Mouse (Mus musculus): ENCODE results near the gene Adar.

Adar gene

GRCm38 (mm10) chr3:89730350-89731331 is 15.8 kb downstream of the Adar start:
- in situ Hi-C loops (cut with MboI, MseI): loop anchor here (5.0 to 10.0 kb wide), 2 partner anchors 42 to 1366 kb away; partner anchors contain the start of genes Paqr6 and Ube2q1

- in situ Hi-C loops (cut with MboI, MseI): loop anchor here (5.0 to 10.0 kb wide), 2 partner anchors 40 to 1367 kb away; partner anchors contain the start of genes Paqr6 and Ube2q1
These were observed 17.3 kb downstream of the Adar start for GRCm38 (mm10) chr3:89732091-89732490.

- in situ Hi-C loops (cut with MboI, MseI): loop anchor here (10.0 kb wide), 1 partner anchor 1374 kb away; the partner anchor contains the start of gene Paqr6
These were observed 23.7 kb downstream of the Adar start for GRCm38 (mm10) chr3:89738509-89738908.

GRCm38 (mm10) chr3:89752307-89752706 is 37.5 kb downstream of the Adar start:
- in situ Hi-C loops (cut with MboI, MseI): no loop called here

- in situ Hi-C loops (cut with MboI, MseI): no loop called here
These were observed 40.5 kb downstream of the Adar start for GRCm38 (mm10) chr3:89755283-89755682.

GRCm38 (mm10) chr3:89757851-89758250 is 43.0 kb downstream of the Adar start:
- in situ Hi-C loops (cut with MboI, MseI): no loop called here

- in situ Hi-C loops (cut with MboI, MseI): no loop called here
These were observed 45.0 kb downstream of the Adar start for GRCm38 (mm10) chr3:89759786-89760185.

- in situ Hi-C loops (cut with MboI, MseI): no loop called here
These were observed 49.4 kb downstream of the Adar start, which contains the start of gene Chrnb2 for GRCm38 (mm10) chr3:89764119-89764724. TSS of gene Chrnb2 (minus strand) at chr3:89764632.

- in situ Hi-C loops (cut with MboI, MseI): loop anchor here (5.0 kb wide), 1 partner anchor 262 kb away; no protein-coding TSS in a partner anchor
These were observed 54.8 kb downstream of the Adar start for GRCm38 (mm10) chr3:89769584-89769983.

- in situ Hi-C loops (cut with MboI, MseI): loop anchor here (5.0 kb wide), 1 partner anchor 38 kb away; no protein-coding TSS in a partner anchor
These were observed 55.7 kb downstream of the Adar start for GRCm38 (mm10) chr3:89770425-89771002.

GRCm38 (mm10) chr3:89772588-89772967 is 57.8 kb downstream of the Adar start:
- in situ Hi-C loops (cut with MboI, MseI): loop anchor here (5.0 kb wide), 1 partner anchor 40 kb away; no protein-coding TSS in a partner anchor

- in situ Hi-C loops (cut with MboI, MseI): loop anchor here (5.0 kb wide), 1 partner anchor 41 kb away; no protein-coding TSS in a partner anchor
These were observed 58.3 kb downstream of the Adar start, which contains the start of gene Ube2q1 for GRCm38 (mm10) chr3:89772968-89773709. TSS of gene Ube2q1 (plus strand) at chr3:89773616.

GRCm38 (mm10) chr3:89773740-89774211 is 59.0 kb downstream of the Adar start:
- in situ Hi-C loops (cut with MboI, MseI): loop anchor here (5.0 kb wide), 1 partner anchor 41 kb away; no protein-coding TSS in a partner anchor

GRCm38 (mm10) chr3:89774236-89774960 is 59.6 kb downstream of the Adar start:
- in situ Hi-C loops (cut with MboI, MseI): loop anchor here (5.0 kb wide), 1 partner anchor 42 kb away; no protein-coding TSS in a partner anchor

GRCm38 (mm10) chr3:89776001-89776400 is 61.2 kb downstream of the Adar start:
- in situ Hi-C loops (cut with MboI, MseI): loop anchor here (5.0 kb wide), 1 partner anchor 86 kb away; no protein-coding TSS in a partner anchor

- in situ Hi-C loops (cut with MboI, MseI): no loop called here
These were observed 65.3 kb downstream of the Adar start for GRCm38 (mm10) chr3:89780102-89780501.

GRCm38 (mm10) chr3:89781640-89782039 is 66.8 kb downstream of the Adar start:
- in situ Hi-C loops (cut with MboI, MseI): no loop called here

GRCm38 (mm10) chr3:89784991-89785753 is 70.3 kb downstream of the Adar start:
- in situ Hi-C loops (cut with MboI, MseI): no loop called here

- in situ Hi-C loops (cut with MboI, MseI): no loop called here
These were observed 71.5 kb downstream of the Adar start for GRCm38 (mm10) chr3:89786275-89786674.
